Mouse (Mus musculus) midbrain, postnatal 0 days (tissue): ENCODE results near the gene Neurl1a. TPM values are rescaled to one million over a fixed set of nuclear protein-coding genes. Genes with fewer than 3 reads are reported as not detected.

Experiments used
- ATAC-seq: fragments of 200-750 bp; cut with Nextera tagmentation; 2 replicates; pipeline ENCODE4 v1.8.0; 2017; ENCODE audit warnings: moderate number of reproducible peaks, mild to moderate bottlenecking, moderate TSS enrichment, moderate library complexity; ENCODE audit not compliant: low FRiP score
- DNase-seq: peaks from one replicate; pipeline ENCODE4 v3.0.0-alpha.2; 2015; ENCODE audit warnings: low spot score
- H3K27ac ChIP-seq: fragments of 300-500 bp; sonication (generic); 2 replicates; pipeline ENCODE4 v1.5.1; 2014; ENCODE audit warnings: low read depth, mild to moderate bottlenecking, low read length, mixed read lengths
- H3K27me3 ChIP-seq: fragments of 300-500 bp; sonication (generic); 2 replicates; pipeline ENCODE4 v1.6.1; 2014; ENCODE audit warnings: low read length, control low read depth, mixed read lengths; ENCODE audit not compliant: insufficient read depth
- H3K36me3 ChIP-seq: fragments of 300-500 bp; sonication (generic); 2 replicates; pipeline ENCODE4 v1.6.1; 2014; ENCODE audit warnings: low read length, control low read depth, mixed read lengths; ENCODE audit not compliant: insufficient read depth
- H3K4me1 ChIP-seq: fragments of 300-500 bp; sonication (generic); 2 replicates; pipeline ENCODE4 v1.6.1; 2014; ENCODE audit warnings: mild to moderate bottlenecking, control low read depth, antibody characterized with exemption, low read length, mixed read lengths; ENCODE audit not compliant: insufficient read depth
- H3K4me2 ChIP-seq: fragments of 300-500 bp; sonication (generic); 2 replicates; pipeline ENCODE4 v1.6.1; 2014; ENCODE audit warnings: low read depth, mild to moderate bottlenecking, low read length, mixed read lengths; ENCODE audit not compliant: poor library complexity, severe bottlenecking
- H3K4me3 ChIP-seq: fragments of 300-500 bp; sonication (generic); 2 replicates; pipeline ENCODE4 v1.5.1; 2014; ENCODE audit warnings: low read depth, mild to moderate bottlenecking, low read length, moderate library complexity
- H3K9ac ChIP-seq: fragments of 300-500 bp; sonication (generic); replicated peaks from 2 replicates; pipeline ENCODE4 v1.6.1; 2014; ENCODE audit warnings: mild to moderate bottlenecking, low read length, moderate library complexity, mixed read lengths; ENCODE audit not compliant: poor library complexity, severe bottlenecking
- H3K9me3 ChIP-seq: fragments of 300-500 bp; sonication (generic); 2 replicates; pipeline ENCODE4 v1.6.1; 2016; ENCODE audit warnings: low read length, control low read depth
- CTCF ChIP-seq: IDR thresholded peaks from 2 replicates; pipeline ENCODE4 v1.5.1; 2016; ENCODE audit warnings: antibody characterized with exemption, mild to moderate bottlenecking
- WGBS: fragments of 180-500 bp; shearing (Covaris S2); extraction: QIAGEN DNeasy Blood & Tissue Kit; methylation state at CpG from one replicate; pipeline ENCODE4 v1.1.7; 2014; 5-methylcytosine and 5-hydroxymethylcytosine counted together
- polyA plus RNA-seq: library from polyadenylated mRNA; unstranded; fragments of >200 nt; fragmentation: Nextera tagmentation; extraction: Ambion mirVana; gene quantifications from 2 replicates; pipeline ENCODE4 v1.2.1, GENCODE M21; 2015
- total RNA-seq: library from RNA; depleted of rRNA; stranded (reverse); fragments of >200 nt; gene quantifications from 2 replicates; pipeline ENCODE4 v1.2.3, GENCODE M21; 2014

Neurl1a gene
- total and polyA plus RNA-seq, 2 experiments from 2014 or later: 16.2 to 82.4 TPM

DNA sequence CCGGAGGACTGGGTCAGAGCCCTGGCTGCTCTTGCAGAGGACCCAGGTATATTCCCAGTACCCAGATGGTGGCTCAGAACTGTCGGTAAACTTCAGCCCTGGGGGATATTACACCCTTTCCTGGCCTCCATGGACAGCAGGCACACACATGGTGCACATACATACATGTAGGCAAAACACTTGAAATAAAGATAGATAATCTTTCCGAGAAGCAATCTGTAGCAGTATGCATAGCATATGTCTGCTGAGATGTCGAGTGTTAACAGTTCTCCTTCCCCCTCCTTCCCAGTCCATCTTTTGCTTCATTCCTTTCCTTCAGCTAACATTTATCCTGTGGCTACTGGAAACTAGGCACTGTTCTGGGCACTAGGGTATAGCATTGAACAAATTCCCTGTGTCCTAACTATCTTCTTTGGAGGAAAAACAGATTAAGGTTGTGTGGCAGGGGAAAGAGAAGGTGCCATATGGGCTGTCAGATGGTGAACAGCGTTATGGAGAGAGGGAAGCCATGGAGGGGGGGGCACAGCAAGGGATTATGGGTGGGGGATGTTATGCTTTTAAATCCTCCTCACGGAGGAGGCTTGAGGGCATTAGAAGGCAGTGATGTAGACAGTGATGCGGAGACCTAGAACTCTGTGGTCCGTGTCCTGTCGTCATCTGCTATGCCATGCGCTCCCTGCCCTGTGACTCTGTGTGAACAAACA, 33.1 kb downstream of the Neurl1a start:
- Histone ChIP-seq H3K9me3 (no peaks in the 10 kb centered on the region), H3K4me1 (0 out of 2 replicates have a peak, but pooled peaks cover 2% of the 10 kb centered on the region), H3K9ac (no peak overlapping the region), H3K4me2 (no peak overlapping the region), H3K36me3 (no peaks in the 10 kb centered on the region), H3K4me3 (no peak overlapping the region), H3K27me3 (no peaks in the 10 kb centered on the region), H3K27ac (no peak overlapping the region)
- ATAC-seq (peak; percentile 83), DNase-seq (peak; percentile 70)
- WGBS: 43% methylated on average over 10 of the region's 10 CpGs
- no peak for TF ChIP-seq CTCF

DNA sequence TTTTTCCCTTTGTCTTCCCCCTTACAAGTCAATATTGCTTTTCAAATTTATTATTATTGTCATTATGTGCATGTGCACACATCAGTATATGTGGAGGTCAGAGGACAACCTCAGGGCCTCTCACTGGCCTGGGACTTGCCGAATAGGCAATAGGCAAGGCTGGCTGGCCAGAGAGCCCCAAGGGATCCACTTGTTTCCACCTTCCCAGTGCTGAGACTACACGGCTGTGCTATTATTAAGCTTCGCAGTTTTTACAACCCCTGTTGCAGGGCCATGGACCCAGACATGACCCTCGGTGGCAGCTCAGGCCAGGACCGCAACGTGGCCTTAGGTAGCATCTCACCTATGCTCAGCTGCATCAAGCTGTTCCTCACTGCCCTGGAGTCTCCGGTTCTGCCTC, 33.8 kb downstream of the Neurl1a start:
- no peak overlapping the region; the same call in 1 of the 2 replicates for H3K27ac ChIP-seq
- H3K9me3 ChIP-seq: no peaks in the 10 kb centered on the region
- H3K4me3 ChIP-seq: no peak overlapping the region
- 73% methylated on average over 7 of the region's 7 CpGs for WGBS
- no peak overlapping the region for H3K9ac ChIP-seq
- no peaks in the 10 kb centered on the region for H3K36me3 ChIP-seq
- no peak for TF ChIP-seq CTCF
- ATAC-seq: peak; percentile 23; the same call in 1 of the 2 replicates
- no peak overlapping the region for H3K4me2 ChIP-seq
- H3K4me1 ChIP-seq: 0 out of 2 replicates have a peak, but pooled peaks cover 2% of the 10 kb centered on the region
- no peaks in the 10 kb centered on the region for H3K27me3 ChIP-seq
- no peak for DNase-seq

- Histone ChIP-seq H3K27me3 (no peaks in the 10 kb centered on the region), H3K27ac (no peak overlapping the region), H3K4me1 (0 out of 2 replicates have a peak, but pooled peaks cover 2% of the 10 kb centered on the region), H3K4me3 (no peak overlapping the region), H3K36me3 (no peaks in the 10 kb centered on the region), H3K9ac (no peak overlapping the region), H3K9me3 (no peaks in the 10 kb centered on the region), H3K4me2 (no peak overlapping the region)
- ATAC-seq (no peak), DNase-seq (no peak)
- 71% methylated on average over 1 of the region's 1 CpGs for WGBS
- peak; percentile 50 for TF ChIP-seq CTCF
These were observed 34.9 kb downstream of the Neurl1a start for GRCm38 (mm10) chr19:47213470-47213869.

DNA sequence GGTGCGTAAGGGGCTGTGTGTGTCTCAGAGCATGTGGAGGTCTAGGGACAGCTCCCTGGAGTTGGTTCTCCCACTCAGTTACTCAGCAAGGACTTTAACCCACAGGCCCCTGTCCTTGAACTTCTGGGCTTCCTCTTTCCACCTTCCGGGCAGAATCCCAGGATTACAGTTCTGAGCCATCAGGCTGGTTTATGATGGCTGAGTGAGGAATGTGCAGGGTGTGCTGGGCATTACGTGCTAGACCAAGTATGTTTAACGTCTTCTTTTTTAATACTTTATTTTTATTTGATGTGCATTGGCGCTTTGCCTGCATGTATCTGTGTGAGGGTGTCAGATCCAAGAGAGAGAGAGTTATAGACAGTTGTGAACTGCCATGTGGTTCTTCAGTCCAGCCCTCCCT, 38.1 kb downstream of the Neurl1a start:
- Histone ChIP-seq H3K9ac (no peak overlapping the region), H3K9me3 (no peaks in the 10 kb centered on the region), H3K27me3 (no peaks in the 10 kb centered on the region), H3K4me2 (no peak overlapping the region), H3K4me3 (no peak overlapping the region), H3K36me3 (no peaks in the 10 kb centered on the region), H3K4me1 (0 out of 2 replicates have a peak, but pooled peaks cover 2% of the 10 kb centered on the region), H3K27ac (no peak overlapping the region)
- no peak for TF ChIP-seq CTCF
- WGBS: 86% methylated on average over 5 of the region's 5 CpGs
- no peak for ATAC-seq
- DNase-seq: no peak

- Histone ChIP-seq H3K36me3 (no peaks in the 10 kb centered on the region), H3K4me1 (no peaks in the 10 kb centered on the region), H3K9me3 (no peaks in the 10 kb centered on the region), H3K4me3 (no peak overlapping the region), H3K27me3 (no peaks in the 10 kb centered on the region), H3K27ac (no peak overlapping the region), H3K9ac (no peak overlapping the region), H3K4me2 (no peak overlapping the region)
- TF ChIP-seq CTCF: no peak
- no peak for DNase-seq
- no peak for ATAC-seq
- 80% methylated on average over 4 of the region's 4 CpGs for WGBS
These were observed 41.0 kb downstream of the Neurl1a start for GRCm38 (mm10) chr19:47219622-47220021.

DNA sequence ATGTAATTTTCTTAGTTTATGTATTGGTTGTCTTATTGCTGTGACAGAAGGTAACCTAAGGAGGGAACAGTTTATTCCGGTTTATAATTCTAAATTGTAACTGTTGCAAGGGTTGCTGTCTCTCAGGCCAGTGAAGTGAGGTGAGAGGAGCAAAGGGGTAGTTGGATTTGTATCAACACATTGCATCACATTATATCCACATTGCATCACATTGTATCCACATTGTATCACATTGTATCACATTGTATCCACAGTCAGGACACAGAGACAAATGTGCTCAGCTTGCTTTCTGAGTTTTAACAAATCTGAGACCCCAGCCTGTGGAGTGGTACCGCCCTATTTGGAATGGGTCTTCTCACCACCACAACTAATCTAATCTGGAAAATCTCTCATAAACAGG, 41.6 kb downstream of the Neurl1a start:
- no peaks in the 10 kb centered on the region for H3K27me3 ChIP-seq
- H3K36me3 ChIP-seq: no peaks in the 10 kb centered on the region
- TF ChIP-seq CTCF: no peak
- H3K4me3 ChIP-seq: no peak overlapping the region
- no peak overlapping the region for H3K4me2 ChIP-seq
- DNase-seq: no peak
- H3K9me3 ChIP-seq: no peaks in the 10 kb centered on the region
- ATAC-seq: no peak
- H3K9ac ChIP-seq: no peak overlapping the region
- H3K4me1 ChIP-seq: no peaks in the 10 kb centered on the region
- 83% methylated on average over 2 of the region's 2 CpGs for WGBS
- H3K27ac ChIP-seq: no peak overlapping the region
